22 mouse cellular contexts compared by ENCODE assay signal in the genomic region with DNA sequence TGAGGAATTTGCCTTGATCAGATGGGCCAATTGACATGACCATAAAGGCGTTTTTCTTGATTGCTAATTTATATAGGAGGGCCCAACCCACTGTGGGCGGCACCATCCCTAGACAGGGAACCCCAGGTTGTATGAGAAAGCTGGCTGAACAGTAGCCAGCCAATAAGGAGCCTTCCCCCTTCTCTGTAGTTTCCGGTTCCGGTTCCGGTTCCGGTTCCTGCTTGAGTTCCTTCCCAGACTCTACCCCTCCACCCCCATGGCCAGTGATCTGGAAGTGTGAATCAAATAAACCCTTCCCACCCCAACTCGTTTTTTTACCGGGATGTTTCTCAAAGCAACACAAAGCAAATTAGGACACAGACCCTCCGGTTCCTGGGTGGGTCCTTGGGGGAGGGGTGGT. TPM values are rescaled to one million over a fixed set of nuclear protein-coding genes. Genes with fewer than 3 reads are reported as not detected.
"Had no signal": no experiment of that assay in that cellular context is flagged by ENCODE, and none has a peak within 500 bp of the region (broad histone marks: within the 10 kb centered on the region; RNA-seq: fewer than 3 reads in every experiment).

No protein-coding gene starts in this region.

- H3K9me3 ChIP-seq: liver, embryonic 15.5 days; lung, embryonic 15.5 days; midbrain, embryonic 10.5 days; midbrain, embryonic 12.5 days; neural tube, embryonic 13.5 days; neural tube, embryonic 15.5 days; stomach, embryonic 15.5 days had no signal

- DNase-seq: liver, postnatal 0 days; lung, adult 2 months; lung, postnatal 14 days; lung, postnatal 4 days; right cerebral cortex, postnatal 14 days; thymus, adult 2 months; thymus, postnatal 25 days; thymus, postnatal 4 days had no signal

- H3K36me3 ChIP-seq: liver, embryonic 15.5 days; lung, embryonic 15.5 days; midbrain, embryonic 10.5 days; midbrain, embryonic 12.5 days; neural tube, embryonic 13.5 days; neural tube, embryonic 15.5 days; stomach, embryonic 15.5 days had no signal

- H3K27ac ChIP-seq: liver, embryonic 15.5 days; lung, embryonic 15.5 days; midbrain, embryonic 12.5 days; neural tube, embryonic 13.5 days; neural tube, embryonic 15.5 days; stomach, embryonic 15.5 days; stomach, postnatal 0 days had no signal

- H3K4me3 ChIP-seq: liver, embryonic 15.5 days; lung, embryonic 15.5 days; midbrain, embryonic 10.5 days; midbrain, embryonic 12.5 days; myocyte; neural tube, embryonic 13.5 days; neural tube, embryonic 15.5 days; stomach, embryonic 15.5 days had no signal

RNA-seq across cellular contexts. Expression of a gene that starts 3.2 kb away (rescaled TPM):
- total RNA-seq: megakaryocyte, adult 5-6 weeks; megakaryocyte-erythroid progenitor cell, adult 5-6 weeks had no signal
- polyA plus RNA-seq: liver, embryonic 15.5 days; liver, postnatal 0 days; midbrain, embryonic 12.5 days; myocyte; neural tube, embryonic 13.5 days had no signal

RNA-seq across cellular contexts. Expression of a gene that starts 19.7 kb away (rescaled TPM):
- total RNA-seq: megakaryocyte, adult 5-6 weeks; megakaryocyte-erythroid progenitor cell, adult 5-6 weeks had no signal
- polyA plus RNA-seq: liver, embryonic 15.5 days; liver, postnatal 0 days; lung, adult 2 months; lung, embryonic 15.5 days; lung, postnatal 0 days; myocyte; neural tube, embryonic 11.5 days; neural tube, embryonic 13.5 days; spleen, adult 2 months; stomach, embryonic 15.5 days; stomach, postnatal 0 days had no signal

RNA-seq across cellular contexts. Expression of a gene that starts 33.9 kb away (rescaled TPM):
- total RNA-seq: megakaryocyte, adult 5-6 weeks; megakaryocyte-erythroid progenitor cell, adult 5-6 weeks had no signal

RNA-seq across cellular contexts. Expression of a gene that starts 57.2 kb away (rescaled TPM):
- total RNA-seq: megakaryocyte, adult 5-6 weeks had no signal
- polyA plus RNA-seq: liver, postnatal 0 days; neural tube, embryonic 11.5 days; spleen, adult 2 months had no signal
